Mouse (Mus musculus) midbrain, embryonic 13.5 days (tissue): ENCODE measurements around the gene Gm17374. TPM values are rescaled to one million over a fixed set of nuclear protein-coding genes. Genes with fewer than 3 reads are reported as not detected.

ENCODE experiments used
- ATAC-seq: fragments of 200-750 bp; cut with Nextera tagmentation; 2 replicates; pipeline ENCODE4 v1.8.0; 2017; ENCODE audit warnings: mild to moderate bottlenecking, moderate TSS enrichment, moderate library complexity
- H3K27ac ChIP-seq: fragments of 300-500 bp; sonication (generic); 2 replicates; pipeline ENCODE4 v1.5.1; 2015; ENCODE audit warnings: inconsistent platforms, mild to moderate bottlenecking, moderate library complexity
- H3K27me3 ChIP-seq: fragments of 300-500 bp; sonication (generic); 2 replicates; pipeline ENCODE4 v1.6.1; 2015; ENCODE audit warnings: mild to moderate bottlenecking, inconsistent platforms
- H3K36me3 ChIP-seq: fragments of 300-500 bp; sonication (generic); 2 replicates; pipeline ENCODE4 v1.6.1; 2015; ENCODE audit warnings: mild to moderate bottlenecking, inconsistent platforms
- H3K4me1 ChIP-seq: fragments of 300-500 bp; sonication (generic); replicated peaks from 2 replicates; pipeline ENCODE4 v1.6.1; 2015; ENCODE audit warnings: inconsistent platforms
- H3K4me2 ChIP-seq: fragments of 300-500 bp; sonication (generic); replicated peaks from 2 replicates; pipeline ENCODE4 v1.6.1; 2015; ENCODE audit warnings: moderate library complexity, mild to moderate bottlenecking, inconsistent platforms
- H3K4me3 ChIP-seq: fragments of 300-500 bp; sonication (generic); replicated peaks from 2 replicates; pipeline ENCODE4 v1.5.1; 2015; ENCODE audit warnings: mild to moderate bottlenecking, inconsistent platforms
- H3K9ac ChIP-seq: fragments of 300-500 bp; sonication (generic); replicated peaks from 2 replicates; pipeline ENCODE4 v1.6.1; 2015; ENCODE audit warnings: mild to moderate bottlenecking, inconsistent platforms
- H3K9me3 ChIP-seq: fragments of 300-500 bp; sonication (generic); 2 replicates; pipeline ENCODE4 v1.6.1; 2016; ENCODE audit warnings: mild to moderate bottlenecking, inconsistent platforms
- WGBS: fragments of 180-500 bp; shearing (Covaris S2); methylation state at CpG from one replicate; pipeline ENCODE4 v1.1.7; 2015; 5-methylcytosine and 5-hydroxymethylcytosine counted together
- polyA plus RNA-seq: library from polyadenylated mRNA; unstranded; fragments of >200 nt; fragmentation: Nextera tagmentation; extraction: Ambion mirVana; gene quantifications from 2 replicates; pipeline ENCODE4 v1.2.1, GENCODE M21; 2015

Gene Gm17374
- polyA plus RNA-seq, 1 experiment from 2014 or later: not detected

DNA sequence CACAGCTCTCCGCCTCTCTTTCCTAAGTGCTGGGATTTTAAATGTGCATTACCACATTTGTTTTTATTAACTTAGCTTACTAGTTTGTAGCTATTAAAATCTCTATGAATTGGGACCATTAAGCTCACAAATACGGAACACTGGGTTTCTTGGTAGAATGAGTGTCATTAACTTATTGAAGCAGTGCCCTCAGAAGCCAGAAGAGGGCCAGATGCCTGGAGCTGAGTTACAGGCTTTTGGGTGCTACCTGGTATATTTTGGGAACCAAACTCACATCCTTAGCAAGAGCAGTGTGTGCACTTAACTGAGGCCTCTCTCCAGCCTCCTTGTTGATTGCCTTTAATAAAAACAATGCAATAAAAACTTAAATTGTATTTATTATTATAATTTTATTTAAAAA lies 48.9 kb downstream of the Gm17374 start:
- Histone ChIP-seq H3K4me3 (no peak overlapping the region), H3K36me3 (peaks cover 52% of the 10 kb centered on the region), H3K9me3 (no peaks in the 10 kb centered on the region), H3K27me3 (no peaks in the 10 kb centered on the region), H3K4me1 (no peaks in the 10 kb centered on the region), H3K4me2 (no peak overlapping the region), H3K27ac (no peak overlapping the region), H3K9ac (no peak overlapping the region)
- ATAC-seq: no peak
- WGBS: 96% methylated on average over 2 of the region's 2 CpGs

DNA sequence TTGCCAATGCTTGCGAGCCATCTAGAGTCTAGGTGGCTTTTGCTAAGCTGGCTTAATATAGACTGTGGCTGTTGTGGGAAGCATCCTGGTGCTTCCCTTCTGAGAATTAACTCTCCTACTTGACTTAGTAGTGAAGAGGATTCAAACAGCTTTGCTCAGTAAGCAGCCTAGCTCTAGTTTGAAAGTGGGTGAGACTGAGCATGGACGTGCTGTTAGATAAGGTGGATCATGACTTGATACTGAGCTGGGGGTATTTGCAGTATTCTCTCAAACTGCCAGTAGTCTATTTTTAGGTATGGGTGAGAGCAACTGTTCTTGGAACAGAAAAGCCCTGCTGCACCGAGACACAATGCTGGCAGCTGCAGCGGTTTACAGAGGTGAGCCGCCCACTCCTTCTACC lies 50.7 kb downstream of the Gm17374 start:
- 90% methylated on average over 5 of the region's 5 CpGs for WGBS

More for the DNA sequence above, 50.7 kb downstream of the Gm17374 start:
- H3K36me3 ChIP-seq: peaks cover 49% of the 10 kb centered on the region
- no peaks in the 10 kb centered on the region for H3K4me1 ChIP-seq
- no peak for ATAC-seq
- no peaks in the 10 kb centered on the region for H3K9me3 ChIP-seq
- H3K27me3 ChIP-seq: no peaks in the 10 kb centered on the region
- no peak overlapping the region for H3K4me3 ChIP-seq
- H3K4me2 ChIP-seq: no peak overlapping the region
- H3K27ac ChIP-seq: no peak overlapping the region
- no peak overlapping the region for H3K9ac ChIP-seq

Other genes with a start within 250 kb of the Gm17374 start
- gene Tasp1, start 85.2 kb upstream of the Gm17374 start, polyA plus RNA-seq: 16.0 and 17.7 TPM in 2 replicates
- 21.5 and 23.4 TPM in 2 replicates for gene Esf1, start 18.5 kb downstream of the Gm17374 start, polyA plus RNA-seq
- 39.5 and 41.5 TPM in 2 replicates for gene Ndufaf5, start 18.6 kb downstream of the Gm17374 start, polyA plus RNA-seq
- not detected in 2 replicates for gene Sel1l2, start 237.7 kb downstream of the Gm17374 start, polyA plus RNA-seq
- gene Macrod2, start 243.3 kb downstream of the Gm17374 start, polyA plus RNA-seq: 74.8 and 75.4 TPM in 2 replicates